Mouse (Mus musculus) heart, embryonic 12.5 days (tissue): ENCODE results near the gene Kcnn4. TPM values are rescaled to one million over a fixed set of nuclear protein-coding genes. Genes with fewer than 3 reads are reported as not detected.

Experiments used
- ATAC-seq: fragments of 200-750 bp; cut with Nextera tagmentation; 2 replicates; pipeline ENCODE4 v1.8.0; 2017; ENCODE audit warnings: moderate TSS enrichment, moderate library complexity; ENCODE audit not compliant: insufficient number of reproducible peaks, low FRiP score
- H3K27ac ChIP-seq: fragments of 300-500 bp; sonication (generic); 2 replicates; pipeline ENCODE4 v1.5.1; 2016; ENCODE audit warnings: mild to moderate bottlenecking, moderate library complexity; ENCODE audit not compliant: poor library complexity, severe bottlenecking
- H3K27me3 ChIP-seq: fragments of 300-500 bp; sonication (generic); replicated peaks from 2 replicates; pipeline ENCODE4 v1.6.1; 2016; ENCODE audit warnings: mild to moderate bottlenecking, moderate library complexity
- H3K36me3 ChIP-seq: fragments of 300-500 bp; sonication (generic); 2 replicates; pipeline ENCODE4 v1.6.1; 2016; ENCODE audit warnings: mild to moderate bottlenecking, moderate library complexity
- H3K4me1 ChIP-seq: fragments of 300-500 bp; sonication (generic); replicated peaks from 2 replicates; pipeline ENCODE4 v1.6.1; 2016; ENCODE audit warnings: mild to moderate bottlenecking
- H3K4me2 ChIP-seq: fragments of 300-500 bp; sonication (generic); 2 replicates; pipeline ENCODE4 v1.6.1; 2016; ENCODE audit warnings: mild to moderate bottlenecking, moderate library complexity
- H3K4me3 ChIP-seq: fragments of 300-500 bp; sonication (generic); 2 replicates; pipeline ENCODE4 v1.5.1; 2016; ENCODE audit warnings: mild to moderate bottlenecking
- H3K9ac ChIP-seq: fragments of 300-500 bp; sonication (generic); 2 replicates; pipeline ENCODE4 v1.6.1; 2016; ENCODE audit warnings: mild to moderate bottlenecking, moderate library complexity
- H3K9me3 ChIP-seq: fragments of 300-500 bp; sonication (generic); replicated peaks from 2 replicates; pipeline ENCODE4 v1.6.1; 2016; ENCODE audit warnings: mild to moderate bottlenecking, moderate library complexity
- WGBS: fragments of 180-500 bp; shearing (Covaris S2); methylation state at CpG from one replicate; pipeline ENCODE4 v1.1.7; 2016; 5-methylcytosine and 5-hydroxymethylcytosine counted together
- polyA plus RNA-seq: library from polyadenylated mRNA; unstranded; fragments of >200 nt; fragmentation: Nextera tagmentation; extraction: Ambion mirVana; gene quantifications from 2 replicates; pipeline ENCODE4 v1.2.1, GENCODE M21; 2016

The Kcnn4 gene
- polyA plus RNA-seq, 1 experiment from 2014 or later: 7.8 TPM

- H3K4me3 ChIP-seq: no peak overlapping the region
- H3K36me3 ChIP-seq: peaks cover 39% of the 10 kb centered on the region
- no peak overlapping the region for H3K4me2 ChIP-seq
- H3K9ac ChIP-seq: no peak overlapping the region
- WGBS: 93% methylated on average over 6 of the region's 6 CpGs
- no peaks in the 10 kb centered on the region for H3K9me3 ChIP-seq
- no peak for ATAC-seq
- H3K27me3 ChIP-seq: no peaks in the 10 kb centered on the region
- H3K4me1 ChIP-seq: peaks cover 14% of the 10 kb centered on the region
- no peak overlapping the region for H3K27ac ChIP-seq
Measured at GRCm38 (mm10) chr7:24410123-24410522, 40.1 kb downstream of the Kcnn4 start.

GRCm38 (mm10) chr7:24410831-24411230 is 40.8 kb downstream of the Kcnn4 start:
- Histone ChIP-seq H3K27me3 (no peaks in the 10 kb centered on the region), H3K27ac (no peak overlapping the region), H3K9me3 (no peaks in the 10 kb centered on the region), H3K4me2 (no peak overlapping the region), H3K4me1 (peaks cover 20% of the 10 kb centered on the region), H3K4me3 (no peak overlapping the region), H3K9ac (no peak overlapping the region), H3K36me3 (peaks cover 35% of the 10 kb centered on the region)
- no peak for ATAC-seq
- 70% methylated on average over 3 of the region's 3 CpGs for WGBS

GRCm38 (mm10) chr7:24413630-24414029 is 43.6 kb downstream of the Kcnn4 start:
- Histone ChIP-seq H3K9ac (no peak overlapping the region), H3K4me3 (no peak overlapping the region), H3K36me3 (peaks cover 34% of the 10 kb centered on the region), H3K27me3 (no peaks in the 10 kb centered on the region), H3K27ac (no peak overlapping the region), H3K4me1 (peaks cover 21% of the 10 kb centered on the region), H3K4me2 (no peak overlapping the region), H3K9me3 (no peaks in the 10 kb centered on the region)
- ATAC-seq: no peak
- WGBS: 62% methylated on average over 3 of the region's 3 CpGs

GRCm38 (mm10) chr7:24415261-24415660 is 45.2 kb downstream of the Kcnn4 start:
- Histone ChIP-seq H3K4me1 (peaks cover 30% of the 10 kb centered on the region), H3K4me2 (no peak overlapping the region), H3K36me3 (peaks cover 34% of the 10 kb centered on the region), H3K4me3 (no peak overlapping the region), H3K9ac (peak overlapping the region; percentile 38; the same call in 1 of the 2 replicates), H3K27me3 (no peaks in the 10 kb centered on the region), H3K27ac (peak overlapping the region; percentile 30), H3K9me3 (no peaks in the 10 kb centered on the region)
- WGBS: 60% methylated on average over 7 of the region's 7 CpGs
- ATAC-seq: peak; percentile 57; the same call in 1 of the 2 replicates

- H3K36me3 ChIP-seq: peaks cover 44% of the 10 kb centered on the region
- 68% methylated on average over 8 of the region's 8 CpGs for WGBS
- ATAC-seq: no peak
Measured at GRCm38 (mm10) chr7:24419579-24419978, 49.5 kb downstream of the Kcnn4 start.

GRCm38 (mm10) chr7:24421648-24422047 is 51.6 kb downstream of the Kcnn4 start:
- WGBS: 68% methylated on average over 7 of the region's 7 CpGs
- no peaks in the 10 kb centered on the region for H3K9me3 ChIP-seq
- ATAC-seq: no peak
- H3K4me3 ChIP-seq: no peak overlapping the region
- H3K4me1 ChIP-seq: peaks cover 35% of the 10 kb centered on the region
- H3K36me3 ChIP-seq: peaks cover 35% of the 10 kb centered on the region
- no peak overlapping the region for H3K27ac ChIP-seq
- H3K27me3 ChIP-seq: no peaks in the 10 kb centered on the region
- H3K9ac ChIP-seq: no peak overlapping the region
- H3K4me2 ChIP-seq: no peak overlapping the region

More at GRCm38 (mm10) chr7:24419579-24419978, 49.5 kb downstream of the Kcnn4 start:
- Histone ChIP-seq H3K27me3 (no peaks in the 10 kb centered on the region), H3K9ac (no peak overlapping the region), H3K4me1 (peaks cover 41% of the 10 kb centered on the region), H3K4me2 (no peak overlapping the region), H3K4me3 (no peak overlapping the region), H3K9me3 (no peaks in the 10 kb centered on the region), H3K27ac (0 out of 2 replicates have a peak overlapping the region, but pooled peaks have one; percentile 3)

- H3K27ac ChIP-seq: no peak overlapping the region
- no peak overlapping the region for H3K9ac ChIP-seq
- no peak for ATAC-seq
- peaks cover 35% of the 10 kb centered on the region for H3K4me1 ChIP-seq
- H3K36me3 ChIP-seq: peaks cover 30% of the 10 kb centered on the region
- no peak overlapping the region for H3K4me2 ChIP-seq
- H3K4me3 ChIP-seq: no peak overlapping the region
- WGBS: 81% methylated on average over 8 of the region's 8 CpGs
- H3K27me3 ChIP-seq: no peaks in the 10 kb centered on the region
- no peaks in the 10 kb centered on the region for H3K9me3 ChIP-seq
Measured at GRCm38 (mm10) chr7:24422251-24422650, 52.2 kb downstream of the Kcnn4 start.

- H3K4me2 ChIP-seq: no peak overlapping the region
- no peaks in the 10 kb centered on the region for H3K27me3 ChIP-seq
- H3K4me3 ChIP-seq: no peak overlapping the region
- H3K9ac ChIP-seq: no peak overlapping the region
- WGBS: 82% methylated on average over 15 of the region's 15 CpGs
- H3K9me3 ChIP-seq: no peaks in the 10 kb centered on the region
- no peak overlapping the region for H3K27ac ChIP-seq
- H3K4me1 ChIP-seq: peaks cover 35% of the 10 kb centered on the region
- peaks cover 26% of the 10 kb centered on the region for H3K36me3 ChIP-seq
- ATAC-seq: no peak
Measured at GRCm38 (mm10) chr7:24423107-24423763, 53.2 kb downstream of the Kcnn4 start.

GRCm38 (mm10) chr7:24423956-24424732 is 54.1 kb downstream of the Kcnn4 start:
- Histone ChIP-seq H3K9me3 (no peaks in the 10 kb centered on the region), H3K27ac (no peak overlapping the region), H3K36me3 (peaks cover 26% of the 10 kb centered on the region), H3K4me3 (no peak overlapping the region), H3K4me2 (no peak overlapping the region), H3K9ac (no peak overlapping the region), H3K4me1 (peaks cover 35% of the 10 kb centered on the region), H3K27me3 (no peaks in the 10 kb centered on the region)
- 57% methylated on average over 12 of the region's 12 CpGs for WGBS
- no peak for ATAC-seq

GRCm38 (mm10) chr7:24425919-24426318 is 55.9 kb downstream of the Kcnn4 start:
- 78% methylated on average over 9 of the region's 9 CpGs for WGBS
- Histone ChIP-seq H3K27ac (no peak overlapping the region), H3K9me3 (no peaks in the 10 kb centered on the region), H3K4me2 (no peak overlapping the region), H3K27me3 (no peaks in the 10 kb centered on the region), H3K4me1 (peaks cover 20% of the 10 kb centered on the region), H3K36me3 (peaks cover 16% of the 10 kb centered on the region), H3K9ac (no peak overlapping the region), H3K4me3 (no peak overlapping the region)
- no peak for ATAC-seq

- peaks cover 26% of the 10 kb centered on the region for H3K4me1 ChIP-seq
- H3K27me3 ChIP-seq: peaks cover 10% of the 10 kb centered on the region
- no peak overlapping the region for H3K4me2 ChIP-seq
- no peak overlapping the region for H3K9ac ChIP-seq
- 91% methylated on average over 8 of the region's 8 CpGs for WGBS
- no peaks in the 10 kb centered on the region for H3K9me3 ChIP-seq
- peaks cover 8% of the 10 kb centered on the region; the same call in 1 of the 2 replicates for H3K36me3 ChIP-seq
- H3K27ac ChIP-seq: no peak overlapping the region
- H3K4me3 ChIP-seq: no peak overlapping the region
- no peak for ATAC-seq
Measured at GRCm38 (mm10) chr7:24427168-24427567, 57.1 kb downstream of the Kcnn4 start.
